Mouse (Mus musculus): Measurements from ENCODE around the gene Tmem232. TPM values are rescaled to one million over a fixed set of nuclear protein-coding genes. Genes with fewer than 3 reads are reported as not detected.
"Not testable (repeated sequence)": the region's sequence is repeated elsewhere in the genome, so short reads cannot be mapped to it uniquely, and the experiment has no call there.

The Tmem232 gene
- total and polyA plus RNA-seq, 3 experiments: 0.16 TPM; not detected in 2

- Histone ChIP-seq H3K9ac (ENCODE audit: insufficient read depth, low read depth) (no peak overlapping the region), H3K36me3 (replicated peaks in 1 of 2; ENCODE audit: control insufficient read depth in 1 of 2, insufficient read depth in 1 of 2, low read length in 1 of 2) (no peaks in the 10 kb centered on the region), H3K4me3 (replicated peaks in 1 of 3; ENCODE audit: low read depth in 2 of 3, low read length in 2 of 3, poor library complexity in 1 of 3) (no peak overlapping the region), H3K4me1 (ENCODE audit: control insufficient read depth in 1 of 2, insufficient read depth in 2 of 2) (peaks cover 0 to 4% of the 10 kb centered on the region in 2 experiments; a peak in 1 of 4 replicates), H3K9me3 (replicated peaks; ENCODE audit: low read length) (no peaks in the 10 kb centered on the region), H3K79me2 (replicated peaks; ENCODE audit: control insufficient read depth, extremely low read depth, insufficient read depth, poor library complexity, severe bottlenecking) (no peaks in the 10 kb centered on the region), H3K27me3 (replicated peaks) (no peaks in the 10 kb centered on the region), H3K4me2 (ENCODE audit: insufficient read depth, low read depth, poor library complexity, severe bottlenecking) (no peak overlapping the region), H3K27ac (ENCODE audit: insufficient read depth, low read depth) (no peak overlapping the region)
- in situ Hi-C loops (cut with MboI; ENCODE audit: low pct_ligation_motif_present, low pct_unique_long_range_greater_than_20kb, low sequenced_read_pairs) (no loop called here), dilution Hi-C loops (cut with MboI; ENCODE audit: extremely low pct_ligation_motif_present, extremely low pct_unique_long_range_greater_than_20kb, low sequenced_read_pairs) (no loop called here)
- no peak for DNase-seq (ENCODE audit: extremely low read depth)
- no peak for TF ChIP-seq CTCF (conservative IDR thresholded peaks at IDR 0.05 in 1 of 2, IDR thresholded peaks at IDR 0.05 in 1 of 2; ENCODE audit: low read depth in 2 of 2, low read length in 2 of 2)
- no peak for TF ChIP-seq JUN (IDR thresholded peaks at IDR 0.05; ENCODE audit: insufficient read depth, low read depth, low read length)
- TF ChIP-seq GABPA (IDR thresholded peaks at IDR 0.05; ENCODE audit: insufficient replicate concordance, low read depth, low read length): no peak
- no peak for TF ChIP-seq NELFE (IDR thresholded peaks at IDR 0.05; ENCODE audit: low read depth, low read length)
- no peak for TF ChIP-seq MYC (IDR thresholded peaks at IDR 0.05; ENCODE audit: low read depth, low read length)
- TF ChIP-seq PAX5 (IDR thresholded peaks at IDR 0.05; ENCODE audit: low read length): no peak
- no peak for TF ChIP-seq ZKSCAN1 (IDR thresholded peaks at IDR 0.05; ENCODE audit: borderline replicate concordance, low read depth, low read length)
- no peak for TF ChIP-seq POLR2AphosphoS2 (IDR thresholded peaks at IDR 0.05; ENCODE audit: low read depth, low read length)
- no peak for TF ChIP-seq ETS1 (conservative IDR thresholded peaks at IDR 0.05; ENCODE audit: low read depth, low read length)
- no peak for TF ChIP-seq USF1 (IDR thresholded peaks at IDR 0.05; ENCODE audit: low read depth, low read length)
- no peak for TF ChIP-seq MAFK (IDR thresholded peaks at IDR 0.05; ENCODE audit: insufficient replicate concordance, low read length)
- no peak for TF ChIP-seq TCF12 (IDR thresholded peaks at IDR 0.05; ENCODE audit: low read depth, low read length)
- no peak for TF ChIP-seq EP300 (IDR thresholded peaks at IDR 0.05; ENCODE audit: low read length)
- TF ChIP-seq POLR2A (IDR thresholded peaks at IDR 0.05; ENCODE audit: low read depth, low read length): no peak
- no peak for TF ChIP-seq SMC3 (IDR thresholded peaks at IDR 0.05; ENCODE audit: low read depth, low read length)
- TF ChIP-seq KAT2A (IDR thresholded peaks at IDR 0.05; ENCODE audit: insufficient replicate concordance, low read length): no peak
- TF ChIP-seq RCOR1 (conservative IDR thresholded peaks at IDR 0.05; ENCODE audit: low read depth, low read length): no peak
- TF ChIP-seq JUND (conservative IDR thresholded peaks at IDR 0.05; ENCODE audit: low read depth, low read length): no peak
- no peak for TF ChIP-seq MEF2A (IDR thresholded peaks at IDR 0.05; ENCODE audit: borderline replicate concordance, low read depth, low read length)
Observed at GRCm38 (mm10) chr17:65225347-65225916, 315.1 kb downstream of the Tmem232 start.

GRCm38 (mm10) chr17:65221687-65222086 is 318.9 kb downstream of the Tmem232 start:
- H3K4me1 ChIP-seq (ENCODE audit: control insufficient read depth in 1 of 2, insufficient read depth in 2 of 2); H3K27ac ChIP-seq (ENCODE audit: insufficient read depth, low read depth); dilution Hi-C loops (cut with MboI; ENCODE audit: extremely low pct_ligation_motif_present, extremely low pct_unique_long_range_greater_than_20kb, low sequenced_read_pairs): not testable (repeated sequence)

More at GRCm38 (mm10) chr17:65221687-65222086, 318.9 kb downstream of the Tmem232 start:
- H3K4me2 ChIP-seq (ENCODE audit: insufficient read depth, low read depth, poor library complexity, severe bottlenecking); H3K79me2 ChIP-seq (replicated peaks; ENCODE audit: control insufficient read depth, extremely low read depth, insufficient read depth, poor library complexity, severe bottlenecking); H3K9me3 ChIP-seq (replicated peaks; ENCODE audit: low read length); in situ Hi-C loops (cut with MboI; ENCODE audit: low pct_ligation_motif_present, low pct_unique_long_range_greater_than_20kb, low sequenced_read_pairs); H3K36me3 ChIP-seq (replicated peaks in 1 of 2; ENCODE audit: control insufficient read depth in 1 of 2, insufficient read depth in 1 of 2, low read length in 1 of 2); DNase-seq (ENCODE audit: extremely low read depth); H3K4me3 ChIP-seq (replicated peaks in 1 of 3; ENCODE audit: low read depth in 2 of 3, low read length in 2 of 3, poor library complexity in 1 of 3); H3K27me3 ChIP-seq (replicated peaks); H3K9ac ChIP-seq (ENCODE audit: insufficient read depth, low read depth): not testable (repeated sequence)

Other genes with a start within 250 kb of the Tmem232 start
- 51.4 and 61.7 TPM in 2 replicates for gene Vapa, start 72.8 kb upstream of the Tmem232 start, total RNA-seq (2012; rRNA removed)
- 151 and 170 TPM in 2 replicates for gene Vapa, start 72.8 kb upstream of the Tmem232 start, total RNA-seq (2014; rRNA removed)
- 143 and 158 TPM in 2 replicates for gene Vapa, start 72.8 kb upstream of the Tmem232 start, polyA plus RNA-seq (2012; ENCODE audit: insufficient read length, low read depth)
- not detected in 2 replicates for gene Txndc2, start 101.4 kb upstream of the Tmem232 start, total RNA-seq (2012; rRNA removed)
- gene Txndc2, start 101.4 kb upstream of the Tmem232 start, total RNA-seq (2014; rRNA removed): not detected in 2 replicates
- gene Txndc2, start 101.4 kb upstream of the Tmem232 start, polyA plus RNA-seq (2012; ENCODE audit: insufficient read length, low read depth): not detected in 2 replicates
- gene Rab31, start 232.0 kb upstream of the Tmem232 start, total RNA-seq (2012; rRNA removed): 2.8 and 3.2 TPM in 2 replicates
- 0.82 and 1.2 TPM in 2 replicates for gene Rab31, start 232.0 kb upstream of the Tmem232 start, total RNA-seq (2014; rRNA removed)
- 0.48 and 0.79 TPM in 2 replicates for gene Rab31, start 232.0 kb upstream of the Tmem232 start, polyA plus RNA-seq (2012; ENCODE audit: insufficient read length, low read depth)
- 11.2 and 13.6 TPM in 2 replicates for gene Ppp4r1, start 241.8 kb upstream of the Tmem232 start, total RNA-seq (2012; rRNA removed)
- 12.9 and 13.0 TPM in 2 replicates for gene Ppp4r1, start 241.8 kb upstream of the Tmem232 start, total RNA-seq (2014; rRNA removed)
- 17.1 and 21.7 TPM in 2 replicates for gene Ppp4r1, start 241.8 kb upstream of the Tmem232 start, polyA plus RNA-seq (2012; ENCODE audit: insufficient read length, low read depth)

Measured in CH12.LX (cell line).